Mouse (Mus musculus) CH12.LX (cell line): ENCODE results near the gene Prkn. TPM values are rescaled to one million over a fixed set of nuclear protein-coding genes. Genes with fewer than 3 reads are reported as not detected.

Experiments used
- DNase-seq: peaks from one replicate; pipeline ENCODE4 v3.0.0-alpha.2; 2013; ENCODE audit errors: extremely low read depth
- H3K27ac ChIP-seq: 2 replicates; pipeline ENCODE4 v1.5.1; 2012; ENCODE audit warnings: low read depth, mild to moderate bottlenecking, control low read depth, moderate library complexity; ENCODE audit not compliant: insufficient read depth
- H3K27me3 ChIP-seq: replicated peaks from 2 replicates; pipeline ENCODE3; 2012; ENCODE audit warnings: inconsistent platforms
- H3K36me3 ChIP-seq, 2 experiments: replicated peaks in 1 of 2; 2 replicates each; pipeline versions ENCODE3 to v1.6.1; 2012; ENCODE audit warnings: inconsistent platforms in 1 of 2, low read length in 1 of 2, mild to moderate bottlenecking in 1 of 2, mixed read lengths in 1 of 2, moderate library complexity in 1 of 2; ENCODE audit not compliant: control insufficient read depth in 1 of 2, insufficient read depth in 1 of 2
- H3K4me1 ChIP-seq, 2 experiments: 2 replicates each; pipeline ENCODE4 v1.6.1; 2012; ENCODE audit warnings: inconsistent platforms in 1 of 2, moderate library complexity in 1 of 2; ENCODE audit not compliant: insufficient read depth in 2 of 2, control insufficient read depth in 1 of 2
- H3K4me2 ChIP-seq: 2 replicates; pipeline ENCODE4 v1.6.1; 2012; ENCODE audit warnings: low read depth, mild to moderate bottlenecking, control low read depth; ENCODE audit not compliant: poor library complexity, insufficient read depth, severe bottlenecking
- H3K4me3 ChIP-seq, 3 experiments: fragments of 150-350 bp in 1 of 3; sonication (generic) in 1 of 3; replicated peaks in 1 of 3; 2 replicates each; pipeline versions ENCODE3 to v1.5.1; 2011 to 2012; ENCODE audit warnings: low read depth in 2 of 3, low read length in 2 of 3, mild to moderate bottlenecking in 2 of 3, moderate library complexity in 2 of 3, control low read depth in 1 of 3, improper control_type of control experiment in 1 of 3, inconsistent platforms in 1 of 3, mixed read lengths in 1 of 3; ENCODE audit not compliant: poor library complexity in 1 of 3
- H3K79me2 ChIP-seq: replicated peaks from 2 replicates; pipeline ENCODE4 v1.6.1; 2012; ENCODE audit warnings: mild to moderate bottlenecking, moderate library complexity; ENCODE audit not compliant: control insufficient read depth, poor library complexity, insufficient read depth, severe bottlenecking; ENCODE audit errors: extremely low read depth
- H3K9ac ChIP-seq: 2 replicates; pipeline ENCODE4 v1.6.1; 2012; ENCODE audit warnings: low read depth, mild to moderate bottlenecking, control low read depth, moderate library complexity; ENCODE audit not compliant: insufficient read depth
- H3K9me3 ChIP-seq: replicated peaks from 2 replicates; pipeline ENCODE3; 2012; ENCODE audit warnings: low read length, inconsistent platforms, mixed read lengths
- BHLHE40 ChIP-seq: IDR thresholded peaks from 2 replicates; pipeline ENCODE4 v1.6.1; 2011; ENCODE audit warnings: mild to moderate bottlenecking, low read depth, low read length, improper control_type of control experiment
- CHD1 ChIP-seq: IDR thresholded peaks from 2 replicates; pipeline ENCODE4 v1.6.1; 2012; ENCODE audit warnings: low read depth, low read length, improper control_type of control experiment, inconsistent platforms
- CTCF ChIP-seq, 2 experiments: IDR thresholded peaks in 1 of 2; conservative IDR thresholded peaks in 1 of 2; 2 replicates each; pipeline ENCODE4 v1.5.1; 2011 to 2012; ENCODE audit warnings: low read depth in 2 of 2, low read length in 2 of 2, improper control_type of control experiment in 1 of 2, inconsistent platforms in 1 of 2, mild to moderate bottlenecking in 1 of 2, moderate library complexity in 1 of 2
- E2F4 ChIP-seq: IDR thresholded peaks from 2 replicates; pipeline ENCODE4 v1.6.1; 2011; ENCODE audit warnings: low read depth, low read length, improper control_type of control experiment; ENCODE audit not compliant: insufficient replicate concordance
- ELF1 ChIP-seq: IDR thresholded peaks from 2 replicates; pipeline ENCODE4 v1.6.1; 2014; ENCODE audit warnings: low read depth, mild to moderate bottlenecking, inconsistent platforms, low read length, improper control_type of control experiment
- EP300 ChIP-seq: IDR thresholded peaks from 2 replicates; pipeline ENCODE4 v1.6.1; 2011; ENCODE audit warnings: low read length, improper control_type of control experiment
- GABPA ChIP-seq: IDR thresholded peaks from 2 replicates; pipeline ENCODE4 v1.6.1; 2012; ENCODE audit warnings: low read depth, low read length, improper control_type of control experiment, inconsistent platforms; ENCODE audit not compliant: insufficient replicate concordance
- HCFC1 ChIP-seq: IDR thresholded peaks from 2 replicates; pipeline ENCODE4 v1.6.1; 2012; ENCODE audit warnings: low read depth, mild to moderate bottlenecking, inconsistent platforms, low read length, improper control_type of control experiment
- JUN ChIP-seq: IDR thresholded peaks from 2 replicates; pipeline ENCODE4 v1.6.1; 2011; ENCODE audit warnings: low read depth, mild to moderate bottlenecking, low read length, improper control_type of control experiment, moderate library complexity; ENCODE audit not compliant: insufficient read depth
- JUND ChIP-seq: conservative IDR thresholded peaks from 2 replicates; pipeline ENCODE4 v1.6.1; 2011; ENCODE audit warnings: low read depth, low read length, improper control_type of control experiment
- MAFK ChIP-seq: IDR thresholded peaks from 2 replicates; pipeline ENCODE4 v1.6.1; 2011; ENCODE audit warnings: low read length, improper control_type of control experiment; ENCODE audit not compliant: insufficient replicate concordance
- MAX ChIP-seq: IDR thresholded peaks from 2 replicates; pipeline ENCODE4 v1.6.1; 2011; ENCODE audit warnings: low read length, improper control_type of control experiment
- MAZ ChIP-seq: IDR thresholded peaks from 2 replicates; pipeline ENCODE4 v1.6.1; 2012; ENCODE audit warnings: low read depth, mild to moderate bottlenecking, inconsistent platforms, low read length, improper control_type of control experiment, moderate library complexity
- MXI1 ChIP-seq: IDR thresholded peaks from 2 replicates; pipeline ENCODE4 v1.6.1; 2011; ENCODE audit warnings: mild to moderate bottlenecking, low read depth, low read length, improper control_type of control experiment
- MYC ChIP-seq: IDR thresholded peaks from 2 replicates; pipeline ENCODE4 v1.6.1; 2011; ENCODE audit warnings: low read depth, mild to moderate bottlenecking, improper control_type of control experiment, low read length
- POLR2A ChIP-seq: IDR thresholded peaks from 2 replicates; pipeline ENCODE4 v1.6.1; 2011; ENCODE audit warnings: low read depth, mild to moderate bottlenecking, improper control_type of control experiment, low read length
- POLR2AphosphoS2 ChIP-seq: IDR thresholded peaks from 2 replicates; pipeline ENCODE4 v1.6.1; 2011; ENCODE audit warnings: low read depth, low read length, improper control_type of control experiment
- RAD21 ChIP-seq: IDR thresholded peaks from 2 replicates; pipeline ENCODE4 v1.6.1; 2011; ENCODE audit warnings: low read depth, mild to moderate bottlenecking, low read length, improper control_type of control experiment, moderate library complexity
- RCOR1 ChIP-seq: conservative IDR thresholded peaks from 2 replicates; pipeline ENCODE4 v1.6.1; 2012; ENCODE audit warnings: low read depth, mild to moderate bottlenecking, inconsistent platforms, low read length, improper control_type of control experiment
- SIN3A ChIP-seq: IDR thresholded peaks from 2 replicates; pipeline ENCODE4 v1.6.1; 2012; ENCODE audit warnings: low read length, improper control_type of control experiment, inconsistent platforms
- TBP ChIP-seq: conservative IDR thresholded peaks from 2 replicates; pipeline ENCODE4 v1.6.1; 2011; ENCODE audit warnings: low read depth, low read length, improper control_type of control experiment
- TCF12 ChIP-seq: IDR thresholded peaks from 2 replicates; pipeline ENCODE4 v1.6.1; 2014; ENCODE audit warnings: low read depth, mild to moderate bottlenecking, inconsistent platforms, low read length, improper control_type of control experiment
- UBTF ChIP-seq: IDR thresholded peaks from 2 replicates; pipeline ENCODE4 v1.6.1; 2012; ENCODE audit warnings: low read depth, mild to moderate bottlenecking, inconsistent platforms, low read length, improper control_type of control experiment, moderate library complexity
- ZC3H11A ChIP-seq: IDR thresholded peaks from 2 replicates; pipeline ENCODE4 v1.6.1; 2012; ENCODE audit warnings: low read depth, mild to moderate bottlenecking, inconsistent platforms, low read length, improper control_type of control experiment
- ZKSCAN1 ChIP-seq: IDR thresholded peaks from 2 replicates; pipeline ENCODE4 v1.6.1; 2012; ENCODE audit warnings: low read depth, inconsistent platforms, low read length, improper control_type of control experiment, borderline replicate concordance
- dilution Hi-C: fragments of 300-500 bp; cut with MboI; formaldehyde crosslinking; loops from 2 replicates; pipeline ENCODE4 v1.14.3; 2020; ENCODE audit warnings: low sequenced_read_pairs; ENCODE audit not compliant: extremely low pct_unique_long_range_greater_than_20kb, extremely low pct_ligation_motif_present
- in situ Hi-C: fragments of 300-500 bp; cut with MboI; formaldehyde crosslinking; loops from 3 replicates; pipeline ENCODE4 v1.14.3; 2019; ENCODE audit warnings: low sequenced_read_pairs, low pct_ligation_motif_present, low pct_unique_long_range_greater_than_20kb, mixed read lengths
- polyA plus RNA-seq: library from polyadenylated mRNA; unstranded; fragments of >175 nt; gene quantifications from 2 replicates; pipeline ENCODE4 v1.2.1, GENCODE M21; 2012; ENCODE audit warnings: low read depth; ENCODE audit not compliant: insufficient read length
- total RNA-seq, 2 experiments: library from RNA; depleted of rRNA; stranded (reverse); fragments of 300-350 nt in 1 of 2; fragments of >200 nt in 1 of 2; gene quantifications; 2 replicates each; pipeline ENCODE4 v1.2.3; 2012 to 2014

Prkn gene
- total and polyA plus RNA-seq, 3 experiments: 0.08 TPM; not detected in 2

- in situ Hi-C loops: no loop called here
- Histone ChIP-seq H3K4me2 (no peak overlapping the region), H3K79me2 (no peaks in the 10 kb centered on the region)
These were observed 252.7 kb downstream of the Prkn start for GRCm38 (mm10) chr17:11092900-11093299.

GRCm38 (mm10) chr17:11093321-11093720, 253.1 kb downstream of the Prkn start:
- no peak overlapping the region for H3K27ac ChIP-seq
- H3K4me2 ChIP-seq: no peak overlapping the region
- H3K9me3 ChIP-seq: no peaks in the 10 kb centered on the region
- H3K27me3 ChIP-seq: no peaks in the 10 kb centered on the region
- no peaks in the 10 kb centered on the region for H3K4me1 ChIP-seq
- no peak overlapping the region for H3K4me3 ChIP-seq
- DNase-seq: no peak
- in situ Hi-C loops (no loop called here), dilution Hi-C loops (no loop called here)
- no peak overlapping the region for H3K9ac ChIP-seq
- TF ChIP-seq MAFK: no peak
- TF ChIP-seq CHD1: no peak
- TF ChIP-seq RAD21: no peak
- no peak for TF ChIP-seq TBP
- no peak for TF ChIP-seq EP300
- no peak for TF ChIP-seq ELF1
- no peak for TF ChIP-seq GABPA
- TF ChIP-seq POLR2A: no peak
- no peak for TF ChIP-seq POLR2AphosphoS2
- TF ChIP-seq JUN: no peak
- TF ChIP-seq MAX: no peak
- TF ChIP-seq MAZ: no peak
- no peak for TF ChIP-seq SIN3A
- no peak for TF ChIP-seq BHLHE40
- TF ChIP-seq HCFC1: no peak
- no peak for TF ChIP-seq RCOR1
- no peak for TF ChIP-seq TCF12
- TF ChIP-seq E2F4: no peak
- TF ChIP-seq CTCF (conservative IDR thresholded peaks at IDR 0.05 in 1 of 2, IDR thresholded peaks at IDR 0.05 in 1 of 2; ENCODE audit: low read depth in 2 of 2, low read length in 2 of 2): no peak
- H3K79me2 ChIP-seq: no peaks in the 10 kb centered on the region
- no peaks in the 10 kb centered on the region for H3K36me3 ChIP-seq

More at GRCm38 (mm10) chr17:11092900-11093299, 252.7 kb downstream of the Prkn start:
- Histone ChIP-seq H3K27ac (no peak overlapping the region), H3K9ac (no peak overlapping the region), H3K27me3 (no peaks in the 10 kb centered on the region), H3K9me3 (no peaks in the 10 kb centered on the region), H3K4me3 (no peak overlapping the region), H3K4me1 (no peaks in the 10 kb centered on the region), H3K36me3 (no peaks in the 10 kb centered on the region)
- no peak for DNase-seq
- dilution Hi-C loops: no loop called here
- TF ChIP-seq ZKSCAN1: no peak
- TF ChIP-seq ZC3H11A: no peak
- no peak for TF ChIP-seq RCOR1
- no peak for TF ChIP-seq MYC
- no peak for TF ChIP-seq MAX
- no peak for TF ChIP-seq JUND
- TF ChIP-seq EP300: no peak
- no peak for TF ChIP-seq MXI1
- TF ChIP-seq UBTF: no peak
- no peak for TF ChIP-seq POLR2AphosphoS2
